Mouse (Mus musculus): ENCODE measurements around the gene Spz1.

Spz1 gene

GRCm38 (mm10) chr13:92580220-92581043 lies 4.5 kb upstream of the Spz1 start:
- DNase-seq (ENCODE audit: low spot score in 2 of 2), result peak; percentile 31 to 73

- DNase-seq (ENCODE audit: low spot score in 2 of 2), result no peak
Observed at GRCm38 (mm10) chr13:92578210-92578609, 2.2 kb upstream of the Spz1 start.

GRCm38 (mm10) chr13:92576688-92577087 lies 716 bp upstream of the Spz1 start:
- no peak for DNase-seq (ENCODE audit: low spot score in 2 of 2)

GRCm38 (mm10) chr13:92559429-92559828 lies 16.5 kb downstream of the Spz1 start:
- no peak for DNase-seq (ENCODE audit: low spot score in 2 of 2)

GRCm38 (mm10) chr13:92557229-92557628 lies 18.7 kb downstream of the Spz1 start:
- DNase-seq (ENCODE audit: low spot score in 2 of 2), result no peak

- DNase-seq (ENCODE audit: low spot score in 2 of 2), result no peak
Observed at GRCm38 (mm10) chr13:92556458-92557126, 19.4 kb downstream of the Spz1 start.

GRCm38 (mm10) chr13:92547093-92547492 lies 28.9 kb downstream of the Spz1 start:
- DNase-seq (ENCODE audit: low spot score in 2 of 2), result no peak

- DNase-seq (ENCODE audit: low spot score in 2 of 2), result no peak
Observed at GRCm38 (mm10) chr13:92540997-92541396, 35.0 kb downstream of the Spz1 start.

GRCm38 (mm10) chr13:92539126-92539525 lies 36.8 kb downstream of the Spz1 start:
- no peak for DNase-seq (ENCODE audit: low spot score in 2 of 2)

GRCm38 (mm10) chr13:92533801-92534200 lies 42.2 kb downstream of the Spz1 start:
- DNase-seq (ENCODE audit: low spot score in 2 of 2), result no peak

GRCm38 (mm10) chr13:92532216-92532615 lies 43.8 kb downstream of the Spz1 start:
- DNase-seq (ENCODE audit: low spot score in 2 of 2), result no peak

- DNase-seq (ENCODE audit: low spot score in 2 of 2), result no peak
Observed at GRCm38 (mm10) chr13:92531237-92531636, 44.7 kb downstream of the Spz1 start.

- DNase-seq (ENCODE audit: low spot score in 2 of 2), result peak; percentile 97 to 98
Observed at GRCm38 (mm10) chr13:92530721-92531211, 45.2 kb downstream of the Spz1 start, which contains the start of gene Zfyve16. Gene Zfyve16 (minus strand): TSS chr13:92530868.

- no peak for DNase-seq (ENCODE audit: low spot score in 2 of 2)
Observed at GRCm38 (mm10) chr13:92529828-92530720, 45.9 kb downstream of the Spz1 start.

All from heart, adult 9 months (tissue).